Mouse (Mus musculus): ENCODE measurements around the gene Pilra.
A peak's percentile ranks its signal among the peaks of the same experiment; 100 is the strongest.

Pilra gene

DNA sequence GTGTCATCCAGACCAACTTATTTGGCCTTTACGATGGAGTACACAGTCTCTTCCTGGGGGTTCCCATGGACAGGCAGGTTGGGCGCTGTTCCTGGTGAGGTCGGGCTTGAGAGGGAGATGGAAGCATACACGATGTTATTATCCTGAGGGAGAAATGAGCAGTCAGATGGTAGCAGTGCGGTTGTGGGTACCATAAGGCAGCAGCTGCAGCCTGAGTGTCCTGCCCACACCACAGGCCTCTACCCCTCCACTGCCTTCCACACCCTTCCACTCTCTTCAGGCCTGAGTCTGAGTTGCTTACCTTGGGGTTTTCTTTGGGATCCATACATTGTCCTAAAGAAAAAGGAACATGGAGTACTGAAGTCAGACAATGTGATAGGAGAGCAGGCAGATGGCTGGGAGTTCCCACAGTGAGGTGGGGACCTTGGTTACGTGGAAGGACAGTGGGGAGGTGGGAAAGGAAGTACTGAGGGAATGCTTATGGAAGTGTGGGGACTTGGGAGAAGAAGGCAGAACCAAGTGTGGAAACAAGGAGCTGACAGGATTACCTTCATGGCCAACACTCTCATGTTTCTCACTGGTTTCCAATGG, 12.5 kb downstream of the Pilra start:
- no peak for DNase-seq

DNA sequence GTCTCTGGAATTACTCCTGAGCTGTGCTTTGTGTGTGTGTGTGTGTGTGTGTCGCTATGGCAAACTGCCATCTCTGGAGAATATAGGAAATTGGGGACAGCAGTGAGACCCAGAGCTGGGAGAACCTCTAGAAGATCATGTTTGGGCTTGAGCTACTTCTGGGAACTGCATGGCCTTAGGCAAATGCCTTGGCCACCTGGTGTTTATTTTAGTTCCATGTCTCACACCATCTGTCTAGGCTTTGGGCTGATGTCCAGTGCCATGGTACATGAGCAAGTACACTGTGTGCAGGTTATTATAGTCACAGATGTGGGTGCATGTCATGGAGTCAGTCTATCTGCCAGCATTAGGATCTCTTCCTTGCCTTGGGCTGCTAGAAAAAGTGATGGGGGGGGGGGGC, 13.5 kb downstream of the Pilra start:
- no peak for DNase-seq

DNA sequence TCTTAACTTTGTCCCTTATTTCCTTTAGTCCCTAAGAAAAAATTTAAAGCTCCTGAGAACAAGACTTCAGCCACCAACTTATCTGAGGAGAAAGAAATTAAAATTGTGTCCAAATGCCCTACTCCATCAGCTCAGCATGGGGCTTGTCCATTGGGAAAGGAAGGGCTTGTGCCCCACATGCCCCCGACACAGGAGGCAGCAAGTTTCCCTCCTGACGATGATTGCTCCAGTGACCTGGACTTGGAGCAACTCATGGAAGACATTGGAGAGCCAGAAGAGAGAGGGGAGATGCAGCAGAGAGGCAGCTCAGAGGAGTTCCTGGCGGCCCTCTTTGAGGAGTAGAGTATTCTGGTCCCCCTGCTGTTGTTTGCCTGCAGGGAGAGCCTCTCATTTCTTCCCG, 14.0 kb downstream of the Pilra start:
- no peak for DNase-seq

DNA sequence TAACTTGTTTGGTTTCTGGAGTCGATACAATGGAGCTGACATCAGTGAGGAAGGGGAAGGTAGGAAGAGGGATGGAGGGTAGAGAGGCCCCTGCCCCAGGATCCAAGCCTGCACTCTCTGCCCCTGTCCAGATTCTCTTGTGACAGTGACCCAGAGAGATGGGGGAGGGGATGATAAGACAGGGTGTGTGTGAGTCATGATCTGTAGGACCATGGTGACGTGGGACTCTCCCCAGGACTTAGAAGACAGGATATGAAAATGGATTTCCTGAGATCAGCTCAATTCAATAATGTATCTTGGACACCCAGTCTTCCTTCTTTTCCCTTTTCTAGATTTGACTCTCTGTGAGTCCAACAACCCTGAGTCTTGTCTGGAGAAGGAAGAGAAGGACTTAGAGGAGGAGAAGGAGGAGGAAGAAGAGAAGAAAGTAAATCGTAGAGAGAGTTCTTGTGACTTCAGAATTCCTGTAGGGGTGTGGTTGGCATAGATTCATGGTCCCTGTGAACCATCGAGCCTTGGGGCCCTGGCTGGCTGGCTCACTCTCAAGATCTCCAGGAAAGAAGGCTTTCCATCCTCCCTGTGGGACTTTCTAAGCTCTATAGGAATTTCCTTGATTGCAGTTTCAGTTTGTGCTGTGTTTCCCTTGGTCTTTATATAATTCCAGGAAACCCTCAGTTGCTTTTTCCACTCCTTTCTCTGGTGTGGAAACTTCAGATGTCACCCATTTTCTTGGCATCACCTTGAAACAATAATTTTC, 18.4 kb downstream of the Pilra start:
- no peak for DNase-seq

DNA sequence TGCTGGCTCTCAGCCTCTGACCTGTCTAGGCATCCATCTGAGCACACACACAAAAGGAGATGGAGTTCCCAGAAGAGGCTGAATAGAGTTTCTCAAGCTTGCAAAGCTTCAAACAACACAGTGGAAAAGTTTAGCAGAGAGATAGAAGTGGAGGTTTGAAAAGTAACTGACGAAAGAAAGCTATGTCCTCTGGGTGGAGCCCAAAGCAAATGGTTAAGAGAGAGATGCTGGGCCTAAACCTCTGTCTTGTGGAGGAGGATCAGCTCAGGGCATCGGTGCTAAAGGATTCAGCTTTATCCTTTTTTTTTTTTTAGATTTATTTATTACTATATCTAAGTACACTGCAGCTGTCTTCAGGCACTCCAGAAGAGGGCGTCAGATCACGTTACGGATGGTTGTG, 27.8 kb downstream of the Pilra start:
- no peak for DNase-seq

DNA sequence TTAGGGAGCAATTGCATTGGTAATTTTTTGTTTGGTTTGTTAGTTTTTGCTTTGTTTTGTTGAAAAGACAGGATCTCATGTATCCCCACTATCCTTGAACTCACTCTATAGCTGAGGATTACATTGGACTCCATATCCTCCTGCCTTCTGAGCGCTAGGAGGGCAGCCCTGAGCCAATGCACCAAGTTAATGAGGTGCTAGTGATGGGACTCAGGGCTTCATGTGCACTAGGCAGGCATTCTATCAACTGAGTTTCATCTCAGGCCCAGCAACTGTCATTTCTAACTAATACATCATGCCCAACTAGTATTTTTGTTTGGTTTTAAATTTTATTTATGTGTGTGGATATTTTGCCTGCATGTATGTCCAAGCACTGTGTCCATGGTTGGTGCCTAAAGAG, 29.9 kb downstream of the Pilra start:
- no peak for DNase-seq

DNA sequence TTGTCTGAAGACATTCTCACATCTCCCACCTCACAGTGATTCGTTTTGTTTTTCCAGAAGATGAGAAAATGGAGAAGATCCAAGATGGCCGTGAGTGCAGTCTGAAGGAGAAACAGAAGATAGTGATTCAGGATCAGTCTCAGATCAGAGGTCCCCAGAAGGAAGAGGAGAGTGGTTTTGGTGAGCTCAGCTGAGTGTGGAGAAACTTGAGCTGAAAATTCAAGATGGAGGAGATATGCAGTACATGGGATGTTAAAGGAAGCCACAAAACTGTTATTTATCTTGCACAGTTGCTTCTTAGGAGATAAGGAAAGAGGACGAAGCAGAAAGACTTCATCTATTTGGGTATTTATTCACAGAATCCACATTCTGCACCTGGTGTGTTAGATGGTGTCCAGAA, 35.2 kb downstream of the Pilra start:
- DNase-seq: no peak

DNA sequence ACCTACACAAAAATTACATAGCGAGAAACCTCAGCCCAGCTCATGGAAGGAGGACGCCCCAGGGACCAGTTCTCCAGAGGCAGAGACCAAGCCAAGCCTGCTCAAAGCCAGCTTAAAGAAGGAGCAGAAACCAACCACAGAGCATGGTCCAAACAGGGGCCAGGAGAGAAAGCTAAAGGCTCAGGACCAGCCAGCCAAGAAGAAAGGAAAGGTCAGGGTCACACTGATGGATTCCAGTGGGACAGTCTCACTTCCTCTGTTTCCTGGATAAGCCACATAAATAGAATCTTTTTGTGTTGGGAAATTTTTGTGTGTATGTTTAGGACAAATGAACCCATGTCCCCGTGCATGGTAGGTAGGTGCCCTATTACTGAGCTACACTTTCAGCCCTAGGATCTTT, 39.5 kb downstream of the Pilra start:
- no peak for DNase-seq

DNA sequence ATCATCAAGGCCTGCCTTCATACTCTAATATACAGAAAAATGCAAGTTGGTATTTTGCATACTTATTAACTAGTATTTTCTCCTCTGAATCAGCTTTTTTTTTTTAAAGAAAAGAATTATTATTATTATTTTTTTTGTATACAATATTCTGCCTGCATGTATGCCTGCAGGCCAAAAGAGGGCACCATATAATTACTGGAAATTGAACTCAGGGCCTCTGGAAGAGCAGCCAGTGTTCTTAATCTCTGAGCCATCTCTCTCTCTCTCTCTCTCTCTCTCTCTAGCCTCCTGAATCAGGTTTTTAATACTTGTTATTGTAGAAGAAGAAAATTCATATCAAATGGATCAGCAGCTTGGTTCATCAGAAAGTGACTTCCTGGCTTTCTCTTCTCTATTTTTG, 44.5 kb downstream of the Pilra start:
- no peak for DNase-seq

DNA sequence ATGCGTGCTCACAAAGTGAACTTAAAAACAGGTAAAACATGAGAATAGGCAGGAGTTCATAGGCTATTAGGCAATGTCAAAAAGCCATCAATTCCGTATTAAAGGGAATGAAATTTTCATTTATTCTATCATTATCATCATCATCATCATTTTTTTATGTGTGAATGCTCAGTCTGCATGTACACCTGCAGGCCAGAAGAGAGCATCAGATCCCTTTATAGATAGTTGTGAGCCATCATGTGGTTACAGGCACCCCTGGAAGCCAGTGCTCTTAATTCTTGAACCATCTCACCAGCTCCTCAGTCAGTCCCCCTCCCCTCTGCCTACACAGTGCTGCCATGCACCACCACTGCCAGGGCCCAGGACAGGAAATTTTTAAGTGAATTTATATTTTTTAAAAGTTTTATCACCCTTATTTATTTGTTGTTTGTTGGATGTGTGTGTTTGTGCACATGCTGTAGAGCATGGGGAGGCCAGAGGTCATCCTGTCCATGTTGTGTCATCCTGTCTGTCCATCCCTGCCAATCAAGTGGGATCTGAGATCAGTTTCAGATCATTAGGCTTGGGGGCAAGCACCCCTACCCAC, 47.0 kb downstream of the Pilra start:
- DNase-seq: no peak

DNA sequence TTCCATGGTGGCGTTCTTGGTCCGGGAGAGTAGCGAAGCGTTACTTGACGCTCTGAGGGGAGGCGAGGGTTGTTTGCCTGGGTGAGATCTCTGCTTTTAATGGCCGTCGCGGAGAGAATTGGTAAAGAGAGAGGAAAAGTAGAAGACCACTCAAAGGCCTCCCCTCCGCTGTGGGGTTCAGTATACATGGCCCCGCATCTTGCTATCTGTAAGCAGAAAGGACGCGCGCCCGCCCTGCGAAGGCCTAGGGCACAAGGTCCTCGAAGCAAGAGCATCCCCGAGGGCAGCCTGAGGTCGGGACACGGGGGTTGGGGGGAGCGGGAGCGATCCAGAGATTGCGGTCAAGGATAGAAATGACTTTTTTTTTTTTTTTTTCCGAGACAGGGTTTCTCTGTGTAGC, 47.9 kb downstream of the Pilra start:
- DNase-seq: peak; percentile 15 to 43

DNA sequence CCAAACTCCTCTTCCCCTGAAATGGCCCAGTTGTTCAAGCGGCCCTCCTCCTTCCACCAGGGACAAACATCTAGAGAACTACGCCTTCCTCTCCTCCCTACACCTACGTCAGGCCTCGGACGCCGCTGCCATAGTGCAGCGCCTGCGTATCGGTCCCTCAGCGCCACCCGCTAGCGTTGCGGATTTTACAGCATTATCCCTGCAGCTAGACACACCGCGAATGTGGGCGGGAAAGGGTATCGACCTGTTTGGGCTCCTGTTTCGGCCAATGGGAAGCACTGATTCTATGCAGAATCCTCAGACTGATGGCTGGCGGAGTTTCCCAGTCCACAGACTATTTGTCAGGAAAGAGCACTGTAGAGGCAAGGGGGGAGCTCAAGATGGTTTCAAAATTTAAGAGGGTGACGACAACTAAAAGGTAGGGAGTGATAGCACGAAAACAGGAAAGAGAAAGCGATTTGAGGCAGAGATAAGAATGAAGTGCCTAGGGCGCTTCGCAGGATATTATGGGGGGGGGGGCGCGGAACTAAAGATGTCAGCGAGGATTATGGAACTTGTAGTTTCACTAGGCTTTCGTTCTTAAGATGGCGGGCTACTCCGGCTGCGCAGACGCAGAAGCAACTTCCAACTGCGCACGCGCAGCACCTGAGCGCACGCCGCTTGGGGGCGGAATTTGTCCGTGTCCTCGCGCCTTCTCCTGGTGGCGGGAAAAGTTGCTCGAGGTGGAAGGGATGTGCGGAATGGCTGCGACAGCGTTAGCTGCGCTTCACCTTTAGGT, 48.7 kb downstream of the Pilra start, which contains the start of the genes Mepce and Zcwpw1:
Gene Mepce, minus strand, starts transcription at position 505 of the 778 bp plus-strand sequence.
Gene Zcwpw1, plus strand, starts transcription at position 648 of the 778 bp plus-strand sequence.
- DNase-seq: peak; percentile 97

DNA sequence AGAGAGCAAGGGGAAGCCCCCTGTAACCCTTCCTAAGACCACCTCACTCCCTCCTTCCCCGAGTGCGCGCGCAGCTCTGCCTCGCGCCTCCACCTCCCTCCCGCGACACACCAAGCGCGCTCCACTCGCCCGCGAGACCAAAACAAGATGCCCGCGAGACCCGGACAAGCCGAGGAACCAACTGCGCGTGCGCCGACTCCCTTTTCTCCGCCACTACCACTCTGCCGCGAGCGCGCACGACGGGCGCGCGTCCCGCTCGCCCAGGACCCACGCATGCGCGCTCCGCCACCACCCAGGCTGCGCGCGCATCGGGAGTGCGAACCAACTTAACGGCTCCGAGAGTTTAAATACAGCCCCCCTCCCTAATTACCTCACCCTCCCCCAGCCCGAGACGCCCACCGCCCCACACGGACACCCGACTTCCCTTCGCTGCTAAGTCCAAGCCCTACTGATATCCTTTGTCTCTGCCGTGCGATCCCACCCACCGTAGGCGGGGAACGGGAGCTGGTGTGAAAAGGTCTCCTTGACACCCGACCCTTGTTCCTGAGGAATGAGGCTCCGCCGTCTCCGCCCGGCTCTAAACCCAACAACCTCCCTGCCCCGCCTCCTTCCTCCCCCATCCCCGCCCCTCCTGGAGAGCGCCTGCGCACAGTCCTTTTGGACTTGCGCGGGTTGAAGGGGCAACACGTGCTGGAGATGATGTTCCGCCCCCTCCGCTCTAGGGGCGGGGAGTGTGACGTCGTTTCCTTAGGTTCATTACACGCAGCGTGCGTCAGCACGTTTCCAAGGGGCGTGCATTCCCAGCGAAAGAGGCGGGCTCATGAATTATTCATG, 49.8 kb downstream of the Pilra start:
- peak; percentile 99 for DNase-seq

DNA sequence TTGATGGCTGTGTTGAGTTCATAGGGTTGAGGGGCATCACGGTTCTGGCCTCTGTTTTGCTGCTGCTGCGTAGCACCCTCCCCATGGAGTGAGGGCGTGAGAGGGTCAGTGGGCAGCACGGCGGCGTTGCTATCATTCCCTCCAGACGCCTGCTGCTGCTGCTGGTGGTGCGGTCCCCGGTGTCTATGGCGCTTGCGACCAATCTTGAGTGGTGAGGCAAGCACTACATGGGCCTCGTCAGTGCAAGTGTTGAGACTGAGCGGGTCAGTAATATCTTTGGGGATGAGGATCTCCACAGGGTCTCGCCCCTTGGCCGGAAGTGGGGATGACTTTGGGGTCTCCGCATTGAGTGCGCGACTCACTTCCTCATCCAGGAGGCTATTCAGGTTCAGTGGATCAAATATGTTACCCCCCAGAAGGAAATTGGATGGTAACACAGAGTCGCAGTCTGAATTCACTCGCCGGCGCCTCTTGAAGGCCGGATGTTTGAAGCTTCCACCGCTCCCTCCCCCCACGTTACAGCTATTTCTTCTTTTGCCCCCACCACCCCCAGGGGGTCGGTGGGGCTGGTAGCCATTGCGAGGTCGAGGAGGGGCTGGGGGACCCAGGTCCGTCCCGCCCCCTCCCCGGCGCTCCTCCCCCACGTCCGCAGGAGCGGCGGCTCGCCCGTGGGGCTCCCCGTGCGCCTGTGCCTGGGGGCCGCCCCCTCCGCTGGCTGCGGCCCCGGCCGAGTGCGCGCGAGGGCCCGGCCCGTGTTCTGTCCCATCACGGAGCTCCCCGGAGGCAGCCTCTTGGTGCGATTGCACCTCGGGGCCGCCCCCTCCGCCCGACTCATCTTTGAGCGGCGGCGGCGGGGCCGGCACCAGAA, 50.7 kb downstream of the Pilra start:
- peak; percentile 38 to 78 for DNase-seq

DNA sequence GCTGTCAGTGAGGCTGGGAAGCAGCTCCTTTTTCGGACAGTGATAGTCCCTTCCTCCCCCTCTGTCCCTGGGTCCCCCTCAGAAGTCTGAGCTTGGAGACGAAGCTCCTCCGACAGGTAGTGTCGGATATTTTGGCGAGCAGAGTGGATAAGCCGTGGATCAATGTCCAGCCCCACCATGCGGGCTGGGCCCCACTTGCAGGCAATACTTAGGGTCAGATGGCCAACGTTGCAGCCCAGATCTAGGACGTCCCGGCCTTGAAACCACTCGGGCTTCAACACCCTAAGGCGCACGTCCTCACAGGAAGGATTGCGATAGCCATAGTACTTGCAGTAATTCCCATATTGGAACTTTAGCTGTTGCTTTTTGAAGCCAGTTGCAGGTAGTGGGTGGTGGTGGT, 51.5 kb downstream of the Pilra start:
- peak in 1 of 2 experiments; percentile 25 for DNase-seq

DNA sequence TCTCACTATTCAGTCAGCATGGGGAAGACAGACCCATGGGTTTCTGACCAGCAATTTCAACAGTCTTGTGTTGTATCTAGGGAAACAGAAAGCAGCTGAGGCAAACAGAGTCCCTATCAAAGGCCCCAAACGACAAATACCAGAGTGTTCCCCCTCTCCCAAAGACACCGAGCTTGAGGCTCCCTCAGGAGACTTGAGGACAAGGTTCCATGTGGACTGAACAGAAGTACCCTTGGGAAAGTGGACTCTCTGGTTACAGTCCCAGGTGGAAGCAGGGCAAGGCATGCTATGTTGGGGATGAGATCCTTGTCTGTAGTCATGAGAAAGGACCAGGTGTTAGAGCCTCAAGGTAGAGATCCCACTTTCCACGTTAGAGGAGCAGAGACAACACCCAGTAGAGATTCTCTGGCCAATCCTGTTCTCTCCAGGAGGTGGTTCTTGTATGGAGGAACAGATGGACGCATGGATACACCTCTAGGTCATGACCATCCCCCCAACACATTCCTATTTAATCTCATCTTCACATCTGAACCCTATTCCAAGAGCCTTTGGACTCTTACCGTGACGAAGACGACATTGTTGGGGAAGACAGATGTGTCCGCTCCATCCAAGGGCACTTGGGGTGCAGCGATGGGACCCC, 52.1 kb downstream of the Pilra start:
- no peak for DNase-seq

DNA sequence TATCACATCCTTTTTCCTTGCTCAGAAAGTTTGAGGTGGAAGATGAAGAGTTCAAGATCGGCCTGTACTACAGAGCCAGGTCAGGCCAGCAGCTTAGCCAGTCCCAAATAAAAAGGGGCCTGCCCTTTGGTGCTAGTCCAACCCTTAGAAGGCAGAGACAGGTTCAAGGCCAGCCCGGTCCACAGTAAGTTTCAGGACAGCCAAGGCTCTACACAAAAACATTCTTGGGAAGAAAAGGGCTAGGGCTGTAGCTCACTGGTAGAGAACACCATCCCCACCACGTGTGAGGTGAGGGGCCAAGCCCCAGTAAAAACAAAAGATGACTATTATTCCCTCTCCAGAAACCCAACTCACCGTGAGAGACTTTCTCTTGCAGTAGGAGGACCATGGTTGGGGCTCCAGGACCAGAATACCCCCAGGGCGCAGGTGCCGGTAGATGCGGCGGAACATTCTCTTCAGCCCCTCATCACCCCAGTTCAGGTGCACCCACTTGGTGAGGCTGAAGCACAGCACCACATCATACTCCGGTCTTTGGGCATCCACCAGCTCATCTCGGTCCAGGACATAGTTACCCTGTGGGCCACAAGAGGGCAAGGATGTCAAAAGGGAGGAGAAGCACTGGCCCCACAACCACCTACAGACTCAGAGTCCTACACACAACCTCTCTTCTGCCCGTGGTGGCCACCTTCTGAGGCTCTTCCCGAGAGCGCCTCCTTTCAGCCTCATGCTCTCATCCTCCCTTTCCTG, 53.1 kb downstream of the Pilra start:
- DNase-seq: no peak

DNA sequence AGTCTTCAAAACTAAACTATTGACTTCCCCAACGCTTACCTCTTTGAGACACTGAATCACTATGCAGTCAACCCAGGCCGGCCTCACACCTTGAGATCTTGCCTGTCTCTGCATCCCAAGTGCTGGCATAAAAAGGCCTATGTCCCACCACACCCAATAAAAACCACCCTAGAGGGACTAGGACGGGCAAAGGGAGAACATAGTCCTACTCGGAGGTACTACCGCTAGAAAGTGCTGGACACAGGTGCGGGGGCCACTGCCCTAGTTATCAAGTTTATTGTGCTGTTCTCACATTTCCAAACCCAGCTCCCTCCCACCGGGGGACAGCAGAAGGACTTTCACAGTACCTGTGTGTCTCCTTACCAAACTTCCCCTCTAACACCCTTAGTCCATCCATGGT, 54.4 kb downstream of the Pilra start:
- no peak for DNase-seq

DNA sequence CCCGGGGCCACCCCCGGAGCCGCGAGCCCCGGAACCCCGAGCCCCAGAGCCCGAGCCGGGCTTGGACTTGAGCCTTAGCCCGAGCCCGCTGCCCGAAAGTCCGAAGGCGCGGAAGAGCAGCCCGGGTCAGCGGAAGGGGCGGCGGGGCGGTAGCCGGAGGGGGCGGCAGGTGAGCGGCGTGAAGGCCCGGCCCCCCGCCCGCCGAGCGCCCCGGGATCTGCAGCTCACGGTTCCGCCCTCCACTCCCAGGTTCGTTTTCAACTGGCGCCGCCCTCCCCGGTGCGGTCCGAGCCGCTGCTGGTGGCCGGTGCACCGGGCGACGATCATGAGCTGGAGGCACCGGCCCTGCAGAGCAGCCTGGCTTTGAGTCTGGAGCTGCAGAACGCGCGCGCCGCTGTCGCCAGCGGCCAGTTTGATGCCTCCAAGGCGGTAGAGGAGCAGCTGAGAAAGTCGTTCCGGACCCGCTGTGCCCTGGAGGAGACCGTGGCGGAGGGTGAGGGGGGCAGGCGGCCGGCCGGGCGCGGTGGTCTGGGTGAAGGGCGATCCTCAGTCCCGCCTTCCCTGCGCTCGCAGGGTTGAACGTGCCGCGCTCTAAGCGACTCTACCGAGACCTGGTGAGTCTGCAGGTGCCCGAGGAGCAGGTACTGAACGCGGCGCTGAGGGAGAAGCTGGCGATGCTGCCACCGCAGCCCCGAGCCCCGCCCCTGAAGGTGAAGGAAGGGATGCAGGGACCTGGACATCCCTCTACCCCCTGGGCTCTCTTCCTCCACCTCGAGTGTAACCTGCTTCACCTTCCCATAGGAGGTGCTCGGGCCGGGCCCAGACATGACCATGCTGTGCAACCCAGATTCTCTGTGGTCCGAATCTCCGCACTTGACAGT, 56.8 kb downstream of the Pilra start:
- DNase-seq: peak; percentile 39 to 47

All from lung, postnatal 4 days (tissue).